Mouse (Mus musculus) layer of hippocampus, postnatal 36 days (tissue): ENCODE measurements at regions not wholly inside any gene's neighbourhood (a gene's known extent, or its start where the extent isn't known, plus 50 kb on each side); places are given as distances from the start of the nearest gene placed in this dataset.

Source experiments
- DNase-seq, 2 experiments: peaks; one replicate each; pipeline ENCODE4 v3.0.0; 2022

DNA sequence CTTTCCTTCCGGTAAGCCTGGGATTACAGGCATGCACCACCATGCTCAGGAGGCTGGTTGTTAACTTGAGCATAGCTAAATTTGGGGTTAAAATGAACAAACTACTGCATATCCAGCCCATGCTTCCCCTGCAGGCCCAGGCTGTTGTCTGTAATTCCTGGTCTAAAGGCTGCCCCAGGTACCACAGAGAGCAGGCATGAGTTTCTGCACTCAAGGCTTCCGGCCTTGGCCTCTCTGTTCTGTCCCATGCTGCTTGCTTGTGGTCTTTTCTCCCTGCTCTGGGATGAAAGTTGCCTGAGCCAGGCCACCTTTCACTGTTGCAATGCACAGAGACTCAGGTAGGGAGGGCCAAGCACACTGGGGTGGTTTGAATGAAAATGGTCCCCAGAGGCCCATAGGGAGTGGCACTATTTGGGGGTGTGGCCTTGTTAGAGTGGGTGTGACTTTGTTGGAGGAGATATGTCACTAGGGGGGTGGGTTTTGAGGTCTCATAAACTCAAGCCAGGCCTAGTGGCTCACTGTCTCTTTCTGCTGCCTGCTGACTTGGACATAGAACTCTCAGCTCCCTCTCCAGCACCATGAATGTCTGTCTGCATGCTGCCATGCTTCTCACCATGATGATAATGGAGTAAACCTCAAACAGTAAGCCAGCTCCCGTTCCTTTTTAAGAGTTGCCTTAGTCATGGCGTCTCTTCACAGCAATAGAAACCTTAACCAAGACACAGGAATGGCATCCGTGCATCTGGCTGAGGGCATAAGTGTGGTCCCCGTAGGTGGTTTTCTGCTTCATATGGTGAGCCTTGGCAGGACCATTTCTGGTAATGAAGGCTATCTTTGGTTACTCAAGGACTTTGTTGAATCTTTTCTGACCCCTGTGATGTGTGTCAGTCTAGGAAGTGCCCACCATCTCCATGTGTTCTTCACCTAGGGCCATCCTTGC, 86.7 kb upstream of the Zfp366 start:
- DNase-seq: no peak

DNA sequence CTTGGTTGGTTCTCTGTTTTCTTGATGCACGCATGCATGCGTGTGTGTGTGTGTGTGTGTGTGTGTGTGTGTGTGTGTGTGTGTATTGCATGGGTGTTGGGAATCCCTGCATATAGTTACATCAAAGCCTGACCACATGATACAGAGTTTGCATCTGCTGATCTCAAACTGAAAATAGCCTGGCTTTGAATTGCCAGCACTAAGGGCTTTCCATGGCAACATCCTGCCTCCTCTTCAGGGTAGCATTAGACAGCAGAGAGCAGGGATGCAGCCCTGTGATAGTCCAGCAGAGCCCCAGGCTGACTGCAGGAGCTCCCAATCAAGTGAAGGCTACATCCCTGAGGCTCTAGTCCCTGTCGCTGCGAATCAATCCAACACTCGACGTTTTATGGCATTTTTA, 87.8 kb upstream of the Zfp366 start:
- DNase-seq: no peak

DNA sequence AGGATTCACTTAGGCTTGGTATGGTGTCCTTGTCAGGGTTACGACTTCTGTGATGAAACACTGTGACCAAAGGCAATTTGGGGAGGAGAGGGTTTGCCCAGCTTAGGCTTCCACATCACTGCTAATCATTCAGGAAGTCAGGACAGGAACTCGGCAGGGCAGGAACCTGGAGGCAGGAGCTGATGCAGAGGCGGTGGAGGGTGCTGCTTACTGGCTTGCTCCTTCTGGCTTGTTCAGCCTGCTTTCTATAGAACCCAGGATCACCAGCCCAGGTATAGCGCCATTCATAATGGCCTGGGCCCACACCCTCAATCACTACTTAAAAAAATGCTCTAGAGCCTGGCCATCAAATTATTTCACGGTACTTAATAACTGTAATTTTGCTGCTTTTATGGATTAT, 89.6 kb upstream of the Zfp366 start:
- DNase-seq: no peak

DNA sequence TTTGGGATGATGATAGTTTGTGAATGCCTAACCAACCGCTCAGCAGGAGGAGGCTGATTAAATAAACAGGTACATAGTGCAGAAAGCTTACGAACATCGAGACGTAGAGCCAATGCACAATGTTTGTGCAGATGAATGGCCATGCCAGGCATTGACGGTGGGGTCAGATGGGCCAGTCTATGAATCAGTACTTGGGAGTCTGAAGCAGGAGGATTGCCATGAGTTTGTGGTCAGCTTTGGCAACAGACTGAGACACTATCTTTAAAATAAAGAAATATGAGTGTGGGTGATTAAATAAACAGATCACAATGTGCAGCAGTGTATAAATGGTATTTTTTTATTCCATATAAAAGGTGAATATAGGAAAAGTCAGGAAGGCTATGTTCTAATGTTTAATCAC, 90.4 kb upstream of the Zfp366 start:
- no peak for DNase-seq

DNA sequence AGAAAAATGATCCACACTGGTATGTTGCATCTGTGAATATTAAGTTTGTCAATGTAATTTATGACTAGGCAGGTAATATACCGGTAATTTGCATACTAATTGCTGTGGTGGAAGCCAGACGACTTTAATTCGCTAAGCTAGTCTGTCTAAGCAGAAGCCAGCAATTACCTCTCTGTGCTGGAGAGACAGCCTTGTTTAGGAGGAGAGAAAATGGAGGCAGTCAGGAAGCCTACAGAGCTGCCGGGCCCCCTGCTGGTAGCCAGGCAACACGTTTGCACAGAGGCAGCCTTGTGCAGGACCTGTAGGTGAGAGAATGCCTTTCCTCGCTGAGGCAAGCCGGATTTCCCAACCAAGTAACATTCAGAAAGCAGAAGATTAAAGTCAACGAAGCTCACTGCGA, 91.4 kb upstream of the Zfp366 start:
- peak; percentile 76 to 78 for DNase-seq

DNA sequence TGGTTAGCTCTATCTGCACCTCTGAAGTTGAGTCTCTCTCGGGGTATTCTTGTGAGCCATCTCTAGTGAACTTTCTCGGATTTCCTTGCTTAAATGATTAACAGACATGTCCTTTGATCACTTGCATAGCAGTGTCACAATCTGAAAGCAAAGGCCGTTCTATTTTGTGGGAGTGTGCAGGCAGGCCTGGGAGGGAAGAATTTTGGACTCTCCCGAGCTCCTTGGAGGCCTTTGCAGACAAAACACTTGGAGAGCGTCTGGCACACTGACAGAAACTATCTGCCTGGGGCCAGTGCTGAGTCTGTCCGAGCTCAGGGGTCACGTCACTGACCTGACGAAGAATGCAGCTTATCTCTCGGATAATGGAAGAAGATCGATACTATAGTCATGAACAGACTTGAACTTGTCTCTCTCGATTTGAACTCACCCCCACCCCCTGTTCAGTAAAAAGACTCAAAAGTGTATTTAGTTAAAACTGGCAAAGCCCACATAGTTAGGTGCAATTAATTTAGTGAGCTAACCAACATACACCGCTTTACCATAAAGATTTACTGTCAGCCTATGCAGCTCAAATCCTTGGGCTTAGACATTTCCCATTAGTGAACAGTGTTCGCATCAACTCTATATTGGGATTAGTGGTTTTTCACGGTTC, 92.2 kb upstream of the Zfp366 start:
- DNase-seq: no peak

DNA sequence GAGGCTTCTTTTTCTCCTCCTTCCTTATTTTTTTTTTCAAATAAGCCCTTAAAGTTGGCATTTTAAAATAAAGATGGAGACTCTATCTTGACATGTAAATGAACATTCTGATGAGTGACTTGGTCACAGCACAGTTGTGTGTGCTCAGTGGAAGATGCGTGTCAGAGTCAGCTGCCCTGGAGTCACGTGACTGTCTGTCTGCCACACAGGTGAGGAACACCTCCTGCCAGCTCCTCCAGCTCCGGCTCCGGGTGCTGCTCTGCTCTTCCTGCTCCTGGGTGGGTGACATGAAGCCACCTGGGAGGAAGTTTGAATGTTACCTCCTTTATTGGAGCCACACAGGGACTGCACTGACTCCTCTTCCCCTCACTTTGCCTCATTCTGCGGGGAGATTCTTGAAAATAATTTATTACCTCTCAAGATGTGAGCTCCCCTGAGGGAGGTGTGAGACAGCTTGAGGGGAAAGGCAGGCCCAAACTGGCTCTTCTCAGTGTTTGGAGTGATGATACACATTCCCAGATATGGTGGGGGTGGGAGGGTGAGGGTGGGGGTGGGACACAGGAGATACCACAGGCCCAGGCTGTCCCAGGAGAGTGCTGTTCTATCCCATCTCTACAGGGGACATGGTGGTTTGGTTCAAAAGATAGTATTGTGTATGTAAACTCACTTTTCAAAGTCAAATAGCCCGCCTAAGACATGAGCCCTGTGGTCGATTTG, 92.9 kb upstream of the Zfp366 start:
- DNase-seq: no peak

DNA sequence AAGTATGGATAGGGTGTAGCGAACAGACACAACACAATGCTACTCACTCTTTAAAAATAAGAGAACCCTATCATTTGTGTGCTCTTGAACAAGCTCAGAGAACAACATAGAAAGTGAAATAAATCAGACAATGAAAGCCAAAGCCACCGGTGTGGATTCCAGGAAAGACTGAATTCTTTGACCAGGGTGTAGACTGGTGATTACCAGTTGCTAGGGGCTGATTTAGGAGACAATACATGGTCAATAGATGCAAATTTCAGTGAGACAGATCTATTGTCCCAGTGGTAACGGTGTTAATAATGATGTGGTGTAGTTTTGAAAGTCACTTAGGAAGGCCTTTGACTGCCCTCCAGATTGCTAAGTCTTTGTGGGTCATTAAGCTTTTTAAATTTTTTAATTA, 94.3 kb upstream of the Zfp366 start:
- DNase-seq: no peak

DNA sequence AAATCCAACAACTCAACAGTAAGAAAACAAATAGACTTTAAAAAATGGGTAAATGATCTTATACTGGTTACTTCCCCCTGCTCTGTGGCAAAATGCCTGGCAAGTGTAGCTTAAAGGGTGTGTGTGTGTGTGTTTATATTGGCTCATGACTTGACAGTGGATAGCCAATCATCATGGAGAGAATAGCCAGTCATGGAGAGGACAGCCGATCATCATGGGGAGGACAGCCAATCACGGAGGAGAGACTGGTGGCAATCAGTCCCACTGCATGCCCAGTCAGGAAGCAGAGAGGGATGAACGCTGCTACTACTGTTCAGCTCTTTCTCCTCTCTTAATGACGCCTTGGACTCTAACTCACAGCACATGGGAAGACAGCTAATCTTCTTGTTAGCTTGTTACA, 96.3 kb upstream of the Zfp366 start:
- DNase-seq: no peak

DNA sequence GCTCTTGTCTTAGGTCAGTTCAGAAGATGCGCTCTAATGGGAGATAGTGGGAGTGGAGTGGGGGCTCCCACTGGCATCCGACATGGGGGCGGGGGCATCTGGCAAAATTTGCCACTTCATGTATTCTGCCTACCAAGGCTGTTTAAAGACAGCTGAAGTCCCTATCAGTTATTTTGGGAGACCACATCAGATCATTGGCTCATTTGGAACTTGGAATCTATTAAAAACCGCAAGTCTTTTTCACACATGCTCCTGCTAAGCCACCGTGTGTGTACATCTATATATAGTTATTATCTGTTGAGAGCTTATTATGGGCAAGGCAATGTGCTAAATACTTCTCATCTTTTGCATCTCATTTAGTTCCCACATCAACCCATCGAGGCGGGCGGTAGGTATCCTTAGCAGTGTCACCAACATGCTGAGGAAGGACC, 95.0 kb upstream of the 1700024P04Rik start:
- DNase-seq: no peak

DNA sequence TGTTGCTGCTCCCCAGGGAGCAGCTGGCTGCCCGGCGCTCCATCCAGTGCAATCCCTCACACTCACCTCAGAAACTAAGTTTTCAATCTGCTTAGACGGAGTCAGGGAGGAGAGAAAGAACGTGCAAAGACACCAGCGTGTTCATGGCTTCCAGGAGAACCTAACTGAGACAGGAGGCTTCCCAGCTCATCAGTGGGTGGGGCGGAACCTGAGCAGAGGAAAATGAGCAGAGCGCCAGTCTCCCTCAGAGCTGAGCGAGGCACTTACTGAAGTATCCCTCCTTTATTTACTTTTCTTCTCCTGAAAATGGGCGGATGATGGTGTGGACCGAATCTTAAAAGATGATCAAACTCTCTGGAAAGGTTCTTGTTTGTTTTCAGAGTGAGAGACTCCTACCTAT, 94.3 kb upstream of the 1700024P04Rik start:
- DNase-seq: no peak

DNA sequence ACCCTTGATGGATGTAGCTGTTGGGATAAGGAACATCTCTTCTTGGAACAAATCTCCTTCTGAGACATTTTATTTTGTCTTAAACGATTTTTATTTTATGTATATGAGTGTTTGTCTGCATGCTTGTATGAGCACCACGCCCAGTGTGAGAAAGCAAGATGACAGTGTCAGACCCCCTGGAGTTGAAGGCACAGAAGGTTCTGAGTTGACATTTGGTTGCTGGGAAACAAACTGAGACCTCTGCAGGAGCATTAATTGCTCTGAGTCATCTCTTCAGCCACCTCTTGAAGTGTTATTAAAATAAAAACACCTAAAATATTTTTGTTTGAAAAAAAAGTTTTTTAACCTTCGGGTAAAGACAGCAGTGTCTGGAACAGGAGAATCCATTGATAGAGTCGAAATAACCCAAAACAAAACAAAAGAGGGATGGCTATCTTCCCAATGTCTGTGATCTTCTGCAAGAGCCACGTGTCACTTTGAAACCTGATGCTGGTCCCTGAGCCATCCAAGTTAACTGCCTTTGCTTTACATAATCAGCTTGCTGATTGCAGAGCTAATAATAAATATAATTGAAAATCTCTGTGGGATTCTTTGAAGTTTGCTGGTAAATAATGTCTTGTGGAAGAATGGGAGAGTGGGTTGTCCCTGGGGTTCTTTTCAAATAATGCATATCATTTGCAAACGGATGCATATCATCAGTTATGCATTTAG, 92.8 kb upstream of the 1700024P04Rik start:
- no peak for DNase-seq

DNA sequence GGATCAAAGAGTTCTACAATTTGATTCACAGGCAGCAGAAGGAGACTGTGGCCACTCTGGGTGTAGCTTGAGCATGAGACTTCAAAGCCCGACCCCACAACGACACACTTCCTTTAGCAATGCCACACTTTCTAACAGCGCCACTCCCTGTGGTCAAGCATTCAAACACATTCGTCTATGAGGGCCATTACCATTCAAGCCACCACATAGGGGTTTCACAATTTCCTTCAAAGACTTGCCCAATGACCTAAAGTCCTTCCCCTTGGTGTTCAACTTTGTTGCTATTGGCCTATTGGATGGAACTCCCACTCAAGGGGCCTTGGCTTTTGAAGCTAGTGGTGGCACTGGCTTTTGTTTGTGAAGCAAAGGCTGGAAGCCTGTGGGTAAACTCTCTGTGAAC, 91.1 kb upstream of the 1700024P04Rik start:
- no peak for DNase-seq

DNA sequence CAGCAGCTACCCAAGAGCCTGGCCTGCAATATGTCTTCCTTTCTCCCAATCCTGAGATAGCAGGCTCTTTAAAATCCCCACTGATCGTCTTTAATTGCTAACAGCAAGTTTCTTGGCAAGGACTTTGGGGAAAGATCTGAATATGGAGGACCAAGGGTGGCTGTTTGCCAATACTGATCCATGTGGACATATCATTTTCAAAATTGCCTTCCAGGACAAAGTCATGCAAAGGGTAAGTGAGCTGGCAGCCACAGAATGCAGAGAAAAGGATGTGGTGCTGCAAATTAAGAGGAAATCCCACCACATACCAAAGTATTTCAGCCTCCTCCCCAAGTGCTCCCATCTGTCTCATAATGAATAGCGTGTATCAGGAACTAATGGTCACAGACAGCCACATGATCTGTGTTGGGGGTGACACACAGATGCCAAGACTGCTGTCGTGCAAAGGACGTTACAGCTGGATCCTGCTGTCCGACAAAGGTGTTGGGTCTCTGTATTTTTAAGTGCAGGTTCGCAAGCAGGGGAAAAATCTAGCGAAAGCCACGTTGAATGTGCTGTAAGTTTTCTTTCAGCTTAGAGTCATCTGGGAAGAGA, 87.6 kb upstream of the 1700024P04Rik start:
- DNase-seq: no peak

DNA sequence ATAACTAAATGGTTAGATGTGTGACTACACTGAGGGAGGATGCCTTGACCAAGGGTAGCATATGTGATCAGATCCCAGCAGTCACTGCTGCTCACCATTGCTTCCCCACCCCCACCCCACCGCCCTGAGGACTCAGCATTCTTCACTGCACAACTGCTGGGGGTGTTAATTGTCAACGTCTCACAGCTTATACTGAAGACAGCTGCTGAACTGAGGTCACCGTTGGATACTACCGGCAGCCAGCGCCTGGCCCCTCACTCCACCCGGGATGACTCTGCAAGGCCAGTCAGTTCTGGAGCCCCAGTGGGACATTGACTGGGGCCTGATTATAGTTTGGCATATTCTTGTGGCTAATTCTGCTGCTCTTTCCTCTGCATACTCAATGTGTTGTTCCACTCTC, 87.0 kb upstream of the 1700024P04Rik start:
- no peak for DNase-seq

DNA sequence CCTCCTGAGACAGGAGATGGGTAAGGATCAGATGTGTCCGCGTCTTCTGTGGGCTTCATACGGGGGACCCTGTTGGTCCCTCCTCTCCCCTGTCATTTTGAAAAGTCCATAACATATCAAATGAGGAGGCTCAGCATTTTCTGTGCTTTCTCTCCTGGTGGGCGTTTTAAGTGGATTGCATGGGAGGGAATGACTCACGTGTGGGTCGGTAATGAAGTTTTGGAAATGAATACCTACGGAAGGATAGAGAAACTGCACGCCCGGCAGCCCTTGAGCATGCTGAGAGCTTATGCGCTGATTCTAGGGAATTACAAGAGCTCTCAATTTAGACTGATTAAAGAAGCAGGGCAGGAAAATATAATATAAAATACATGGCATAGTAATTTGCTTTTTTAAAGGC, 85.4 kb upstream of the 1700024P04Rik start:
- DNase-seq: no peak

DNA sequence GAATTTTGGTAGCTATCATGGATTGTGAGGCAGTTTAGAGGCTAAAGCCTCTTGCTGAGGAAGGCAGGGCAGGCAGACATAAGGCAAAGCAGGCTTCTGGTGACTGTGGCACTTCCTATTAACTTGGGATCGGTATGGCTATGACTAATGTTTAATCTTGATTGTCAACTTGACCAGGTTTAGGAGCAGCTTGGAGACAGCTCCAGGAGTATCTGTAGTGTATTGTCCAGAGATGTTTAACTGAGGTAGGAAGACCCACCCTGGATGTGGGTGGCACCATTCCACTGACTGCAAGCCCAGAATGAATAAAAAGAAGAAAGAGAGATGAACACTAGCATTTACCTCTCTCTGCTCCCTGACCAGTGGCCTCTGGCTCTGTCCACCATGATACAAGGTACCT, 83.1 kb upstream of the 1700024P04Rik start:
- DNase-seq: no peak

DNA sequence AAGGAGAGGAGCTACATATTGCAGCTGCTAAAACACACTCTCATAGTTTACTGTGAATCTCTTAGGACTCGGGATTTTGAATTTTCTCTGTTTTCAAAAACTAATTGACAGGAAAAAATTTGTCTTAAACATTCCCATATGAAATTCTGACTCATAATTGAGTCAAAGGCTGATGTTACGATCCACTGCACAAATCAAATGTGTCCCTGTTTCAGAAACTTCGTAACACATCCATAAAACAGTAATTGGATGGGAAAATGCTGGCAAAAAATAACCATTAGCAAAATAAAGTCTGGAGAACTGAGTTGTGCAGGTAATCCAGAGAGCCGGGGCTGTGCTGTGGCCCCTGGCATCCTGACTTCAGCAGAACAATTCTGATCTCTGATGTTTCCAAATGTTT, 79.1 kb upstream of the 1700024P04Rik start:
- no peak for DNase-seq

DNA sequence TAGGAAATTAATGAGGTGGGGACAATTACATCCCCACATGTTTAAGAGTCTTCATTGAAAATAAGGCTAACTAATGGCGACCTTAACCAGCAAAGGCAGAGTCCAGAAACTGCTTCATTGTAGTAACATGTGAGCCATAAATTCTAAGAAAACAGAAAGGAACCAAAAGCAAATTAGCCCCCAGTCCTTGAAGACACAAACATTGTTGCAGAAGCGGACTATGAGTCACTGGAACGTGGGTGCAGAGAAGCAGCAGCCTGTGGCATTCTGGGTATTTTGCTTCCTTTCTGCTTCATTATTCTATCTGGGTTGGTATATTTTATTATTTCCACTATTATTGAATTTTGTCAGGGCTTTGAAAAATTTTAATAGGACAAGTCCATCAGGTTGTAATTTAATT, 78.6 kb upstream of the 1700024P04Rik start:
- no peak for DNase-seq

DNA sequence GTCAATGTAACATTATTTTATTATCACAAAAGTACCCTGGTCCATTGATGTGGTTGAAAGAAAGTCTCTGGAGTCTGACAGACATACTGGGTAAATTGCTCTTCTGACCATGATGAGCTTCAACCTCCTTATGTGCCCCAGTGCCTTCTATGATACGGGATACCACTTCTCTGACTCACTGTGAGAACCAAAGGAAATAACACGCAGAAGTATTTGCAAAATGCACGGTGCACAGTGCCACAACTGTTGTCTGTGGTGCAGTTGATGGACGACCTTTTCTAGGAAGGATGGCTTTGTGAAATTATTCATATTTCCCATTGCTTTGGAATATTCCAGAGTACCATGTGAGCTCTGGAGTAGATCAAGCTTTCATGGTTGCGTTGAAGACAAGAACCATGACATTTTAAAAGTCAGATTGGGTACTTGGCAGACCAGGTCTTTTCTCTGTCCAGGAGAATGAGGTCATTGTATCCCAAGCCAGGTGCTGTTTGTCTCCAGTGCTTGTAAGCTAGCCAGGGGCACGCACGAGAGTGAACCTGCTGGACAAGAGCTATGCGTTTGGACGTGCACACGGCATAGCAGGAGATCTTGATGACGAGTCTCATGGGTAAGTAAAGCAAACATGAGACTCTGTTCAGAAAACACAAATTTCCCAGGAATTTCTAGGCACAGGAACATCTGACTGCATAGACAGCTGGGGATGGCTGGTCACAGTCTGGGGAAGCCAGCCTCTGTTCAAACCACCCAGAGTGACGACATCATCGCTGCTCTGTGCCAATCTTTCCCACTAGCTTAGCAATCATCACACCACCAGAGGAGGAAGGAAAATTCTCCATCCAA, 74.0 kb upstream of the 1700024P04Rik start:
- DNase-seq: no peak

DNA sequence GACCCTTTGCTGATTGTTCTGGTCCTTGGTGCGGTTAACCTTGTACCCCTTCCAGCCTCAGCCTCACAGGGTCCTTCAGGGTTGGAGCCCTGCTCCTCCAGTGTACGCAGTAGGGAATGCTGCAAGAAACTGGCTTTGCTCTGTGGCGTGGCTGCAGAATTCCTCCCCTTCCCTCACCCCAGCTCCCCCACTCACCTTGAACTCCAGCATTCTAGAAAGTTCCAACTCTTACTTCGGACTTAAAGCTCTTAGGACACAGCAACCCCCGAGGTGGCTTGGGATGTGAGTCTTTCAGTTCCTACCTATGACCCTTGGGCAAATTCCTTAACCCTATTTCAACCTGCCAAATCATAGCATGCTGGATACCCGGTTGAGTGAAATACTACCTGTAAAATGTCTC, 73.3 kb upstream of the 1700024P04Rik start:
- no peak for DNase-seq

DNA sequence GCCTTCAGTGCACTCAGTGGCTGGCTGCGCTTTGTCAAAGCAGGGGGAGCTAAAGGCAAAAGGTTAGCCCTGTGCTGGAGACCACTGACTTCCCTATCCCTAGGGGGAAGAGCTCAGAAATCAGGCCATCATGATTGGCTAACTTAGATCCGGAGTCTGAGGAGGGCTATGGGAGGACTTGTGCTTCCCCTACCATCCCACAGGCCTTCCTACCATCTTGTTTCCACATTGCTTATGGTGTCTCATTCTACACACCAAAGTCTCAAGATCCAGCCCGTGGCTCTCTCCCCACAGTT, 72.9 kb upstream of the 1700024P04Rik start:
- DNase-seq: no peak
